Comparison of ENCODE assay signal across 29 mouse cellular contexts in the genomic region with DNA sequence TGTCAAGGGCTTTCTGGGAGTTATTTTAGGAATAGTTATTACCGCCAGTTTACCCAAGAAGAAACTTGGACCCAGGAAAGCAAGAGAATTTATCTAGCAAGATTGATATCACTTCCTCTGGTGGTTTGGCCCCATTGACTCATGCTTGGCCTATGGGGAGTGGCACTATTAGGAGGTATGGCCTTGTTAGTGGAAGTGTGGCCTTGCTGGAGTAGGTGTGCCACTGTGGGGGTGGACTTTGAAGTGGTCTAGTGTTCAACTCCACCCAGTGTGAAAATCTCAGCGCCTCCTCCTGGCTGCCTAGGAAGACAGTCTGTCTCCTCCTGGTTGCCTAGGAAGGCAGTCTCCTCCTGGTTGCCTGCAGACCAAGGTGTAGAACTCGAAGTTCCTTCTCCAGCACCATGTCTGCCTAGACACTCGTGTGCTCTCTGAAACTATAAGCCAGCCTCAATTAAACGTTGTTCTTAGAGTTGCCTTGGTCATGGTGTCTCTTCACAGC. TPM values are rescaled to one million over a fixed set of nuclear protein-coding genes. Genes with fewer than 3 reads are reported as not detected.
DNase-seq lines count a peak whose midpoint lies in the region; ATAC-seq and TF ChIP-seq lines count a peak whose summit lies in the region.
"Had no signal": no experiment of that assay in that cellular context is flagged by ENCODE, and none has a peak within 500 bp of the region (broad histone marks: within the 10 kb centered on the region; RNA-seq: fewer than 3 reads in every experiment).

No protein-coding gene starts in this region.

- TF ChIP-seq CTCF in MEL (IDR thresholded peaks at IDR 0.05 in 2 of 3, conservative IDR thresholded peaks at IDR 0.05 in 1 of 3; ENCODE audit: control insufficient read depth in 1 of 3, insufficient read depth in 1 of 3, low read depth in 2 of 3, low read length in 3 of 3, poor library complexity in 1 of 3, severe bottlenecking in 1 of 3) = no peak
- peak; percentile 51 for TF ChIP-seq CTCF in intestine, postnatal 0 days (IDR thresholded peaks at IDR 0.05; ENCODE audit: low read depth)
- TF ChIP-seq CTCF in stomach, postnatal 0 days (IDR thresholded peaks at IDR 0.05; ENCODE audit: low read depth) = peak; percentile 41

- peak; percentile 76 for ATAC-seq in intestine, postnatal 0 days
- peak; percentile 74 for ATAC-seq in stomach, postnatal 0 days (ENCODE audit: low FRiP score, low TSS enrichment)
- ATAC-seq in forebrain, embryonic 11.5 days (replicated peaks; ENCODE audit: low FRiP score) = no peak
- ATAC-seq in forebrain, embryonic 14.5 days = no peak
- ATAC-seq: midbrain, embryonic 16.5 days had no signal

- no peaks in the 10 kb centered on the region for H3K9me3 ChIP-seq in MEL (replicated peaks; ENCODE audit: insufficient read depth, low read length)
- no peaks in the 10 kb centered on the region for H3K9me3 ChIP-seq in intestine, postnatal 0 days (ENCODE audit: control insufficient read depth)
- no peaks in the 10 kb centered on the region for H3K9me3 ChIP-seq in stomach, postnatal 0 days (ENCODE audit: control insufficient read depth, low read length)
- no peaks in the 10 kb centered on the region for H3K9me3 ChIP-seq in forebrain, embryonic 11.5 days (ENCODE audit: control insufficient read depth, low read length)
- no peaks in the 10 kb centered on the region for H3K9me3 ChIP-seq in forebrain, embryonic 14.5 days (replicated peaks; ENCODE audit: control insufficient read depth, low read length)
- H3K9me3 ChIP-seq: forebrain, embryonic 12.5 days; heart, embryonic 12.5 days; midbrain, embryonic 10.5 days; neural tube, embryonic 12.5 days had no signal

- no peaks in the 10 kb centered on the region for H3K27me3 ChIP-seq in MEL (ENCODE audit: control insufficient read depth in 1 of 2, insufficient read depth in 2 of 2, low read length in 2 of 2)
- no peaks in the 10 kb centered on the region for H3K27me3 ChIP-seq in intestine, postnatal 0 days (replicated peaks; ENCODE audit: control insufficient read depth, insufficient read depth, low read length)
- no peaks in the 10 kb centered on the region for H3K27me3 ChIP-seq in stomach, postnatal 0 days (ENCODE audit: control insufficient read depth, insufficient read depth, low read length)
- no peaks in the 10 kb centered on the region for H3K27me3 ChIP-seq in forebrain, embryonic 11.5 days (ENCODE audit: control insufficient read depth, insufficient read depth, low read length)
- H3K27me3 ChIP-seq in forebrain, embryonic 14.5 days (replicated peaks; ENCODE audit: control insufficient read depth, insufficient read depth, low read length) = no peaks in the 10 kb centered on the region
- H3K27me3 ChIP-seq: forebrain, embryonic 12.5 days; heart, embryonic 12.5 days; neural tube, embryonic 12.5 days had no signal

- no peak overlapping the region for H3K9ac ChIP-seq in MEL (ENCODE audit: control insufficient read depth, low read depth, low read length, poor library complexity, severe bottlenecking)
- H3K9ac ChIP-seq in intestine, postnatal 0 days (ENCODE audit: low read depth, low read length) = no peak overlapping the region
- no peak overlapping the region for H3K9ac ChIP-seq in stomach, postnatal 0 days (ENCODE audit: low read length)
- no peak overlapping the region for H3K9ac ChIP-seq in forebrain, embryonic 11.5 days (ENCODE audit: low read length)
- no peak overlapping the region for H3K9ac ChIP-seq in forebrain, embryonic 14.5 days (ENCODE audit: low read length)
- H3K9ac ChIP-seq: forebrain, embryonic 12.5 days; heart, embryonic 12.5 days; hindbrain, embryonic 14.5 days; liver, embryonic 14.5 days; neural tube, embryonic 12.5 days had no signal

- no peak; a peak in 1 of 4 replicates for TF ChIP-seq EP300 in MEL (IDR thresholded peaks at IDR 0.05; ENCODE audit: low read depth in 1 of 2, low read length in 2 of 2)
- no peak for TF ChIP-seq EP300 in stomach, postnatal 0 days (optimal IDR thresholded peaks at IDR 0.05)

- no peak overlapping the region for H3K4me3 ChIP-seq in MEL (ENCODE audit: control insufficient read depth in 1 of 2, insufficient read depth in 1 of 2, low read depth in 2 of 2, low read length in 2 of 2)
- no peak overlapping the region for H3K4me3 ChIP-seq in intestine, postnatal 0 days (ENCODE audit: low read depth, low read length)
- no peak overlapping the region for H3K4me3 ChIP-seq in stomach, postnatal 0 days (ENCODE audit: low read depth, low read length)
- H3K4me3 ChIP-seq in forebrain, embryonic 11.5 days (ENCODE audit: low read depth, low read length) = no peak overlapping the region
- H3K4me3 ChIP-seq in forebrain, embryonic 14.5 days (ENCODE audit: low read depth, low read length) = no peak overlapping the region
- H3K4me3 ChIP-seq: erythroblast, embryonic 14.5 days; forebrain, embryonic 12.5 days; heart, embryonic 12.5 days; midbrain, embryonic 10.5 days; myocyte; neural tube, embryonic 12.5 days had no signal

- peak; percentile 65 for DNase-seq in heart, adult 11 months
- no peak for DNase-seq in heart, postnatal 4 days
- DNase-seq in MEL (ENCODE audit: low read depth, low spot score) (peak; percentile 19), liver (no peak)
- peak; percentile 22 for DNase-seq in stomach, postnatal 0 days (ENCODE audit: low spot score)
- no peak for DNase-seq in forebrain, embryonic 11.5 days (ENCODE audit: low spot score)
- DNase-seq in forebrain, embryonic 14.5 days (ENCODE audit: low spot score) = no peak
- DNase-seq: adrenal gland, postnatal 10 days; cerebellum, adult 9-10 months; cerebellum, postnatal 36 days; gastrocnemius, postnatal 25 days; heart, adult 18-20 months; kidney, adult 2 months; kidney, postnatal 36 days; left cerebral cortex, postnatal 4 days; lung, adult 2 months; lung, postnatal 10 days; right cerebral cortex, adult 18-20 months; thymus, postnatal 14 days had no signal

- H3K79me2 ChIP-seq in MEL (ENCODE audit: control insufficient read depth, insufficient read depth, low read length, poor library complexity) = no peaks in the 10 kb centered on the region

- H3K36me3 ChIP-seq in MEL (ENCODE audit: control insufficient read depth in 1 of 2, insufficient read depth in 2 of 2, low read length in 2 of 2) = peaks cover 0 to 5% of the 10 kb centered on the region in 2 experiments; a peak in 2 of 4 replicates
- H3K36me3 ChIP-seq in intestine, postnatal 0 days (ENCODE audit: control insufficient read depth, insufficient read depth) = no peaks in the 10 kb centered on the region
- H3K36me3 ChIP-seq in stomach, postnatal 0 days (ENCODE audit: control insufficient read depth, insufficient read depth, low read length) = no peaks in the 10 kb centered on the region
- no peaks in the 10 kb centered on the region for H3K36me3 ChIP-seq in forebrain, embryonic 11.5 days (ENCODE audit: control insufficient read depth, insufficient read depth, low read length)
- no peaks in the 10 kb centered on the region for H3K36me3 ChIP-seq in forebrain, embryonic 14.5 days (ENCODE audit: control insufficient read depth, insufficient read depth, low read length)
- H3K36me3 ChIP-seq: forebrain, embryonic 12.5 days; heart, embryonic 12.5 days; midbrain, embryonic 10.5 days; neural tube, embryonic 12.5 days had no signal

- H3K4me1 ChIP-seq in MEL (ENCODE audit: control insufficient read depth in 1 of 2, insufficient read depth in 2 of 2, low read length in 2 of 2) = peaks cover 0 to 7% of the 10 kb centered on the region in 2 experiments; a peak in 2 of 4 replicates
- H3K4me1 ChIP-seq in intestine, postnatal 0 days (replicated peaks; ENCODE audit: control insufficient read depth, insufficient read depth, low read length) = no peaks in the 10 kb centered on the region
- no peaks in the 10 kb centered on the region for H3K4me1 ChIP-seq in stomach, postnatal 0 days (replicated peaks; ENCODE audit: control insufficient read depth, insufficient read depth)
- no peaks in the 10 kb centered on the region for H3K4me1 ChIP-seq in forebrain, embryonic 11.5 days (replicated peaks; ENCODE audit: control insufficient read depth, insufficient read depth, low read length)
- H3K4me1 ChIP-seq in forebrain, embryonic 14.5 days (ENCODE audit: control insufficient read depth, insufficient read depth, low read length) = no peaks in the 10 kb centered on the region
- H3K4me1 ChIP-seq: forebrain, embryonic 12.5 days; heart, embryonic 12.5 days; midbrain, embryonic 10.5 days; neural tube, embryonic 12.5 days had no signal

- H3K4me2 ChIP-seq in intestine, postnatal 0 days (replicated peaks; ENCODE audit: low read depth) = no peak overlapping the region
- no peak overlapping the region for H3K4me2 ChIP-seq in stomach, postnatal 0 days (replicated peaks; ENCODE audit: low read depth)
- no peak overlapping the region for H3K4me2 ChIP-seq in forebrain, embryonic 11.5 days (ENCODE audit: low read depth, low read length, severe bottlenecking)
- no peak overlapping the region for H3K4me2 ChIP-seq in forebrain, embryonic 14.5 days (ENCODE audit: low read length)
- H3K4me2 ChIP-seq: forebrain, embryonic 12.5 days; heart, embryonic 12.5 days; hindbrain, embryonic 14.5 days; neural tube, embryonic 12.5 days had no signal

- 60% methylated on average over 5 of the region's 5 CpGs for WGBS in intestine, postnatal 0 days
- 76% methylated on average over 5 of the region's 5 CpGs for WGBS in stomach, postnatal 0 days
- WGBS in forebrain, embryonic 11.5 days = 82% methylated on average over 5 of the region's 5 CpGs
- WGBS in forebrain, embryonic 14.5 days = 83% methylated on average over 5 of the region's 5 CpGs

- TF ChIP-seq RAD21 in MEL (IDR thresholded peaks at IDR 0.05; ENCODE audit: low read depth, low read length) = no peak

- H3K27ac ChIP-seq in MEL (ENCODE audit: control insufficient read depth, low read depth, low read length) = no peak overlapping the region
- H3K27ac ChIP-seq in intestine, postnatal 0 days (ENCODE audit: low read depth, low read length) = no peak overlapping the region
- 0 out of 2 replicates have a peak overlapping the region, but pooled peaks have one; percentile 35 for H3K27ac ChIP-seq in stomach, postnatal 0 days (replicated peaks)
- H3K27ac ChIP-seq in forebrain, embryonic 11.5 days (ENCODE audit: low read depth, low read length) = no peak overlapping the region
- H3K27ac ChIP-seq in forebrain, embryonic 14.5 days (ENCODE audit: low read depth, low read length) = no peak overlapping the region
- H3K27ac ChIP-seq: forebrain, embryonic 12.5 days; hindbrain, embryonic 14.5 days; liver, embryonic 14.5 days; midbrain, embryonic 10.5 days; neural tube, embryonic 12.5 days had no signal

- TF ChIP-seq POLR2A in MEL (IDR thresholded peaks at IDR 0.05; ENCODE audit: control insufficient read depth in 1 of 2, insufficient read depth in 1 of 2, low read depth in 1 of 2, low read length in 2 of 2, poor library complexity in 1 of 2) = no peak

RNA-seq across cellular contexts. Expression of a gene that starts 33.3 kb away (rescaled TPM):
- total RNA-seq in heart, postnatal 4 days (2021) = 10 to 100 TPM; 12.6 to 15.2 TPM
- 2.9 and 3.7 TPM in 2 replicates for total RNA-seq in MEL (2012; rRNA removed)
- polyA plus RNA-seq in MEL (2012; ENCODE audit: insufficient read depth in 1 of 2, insufficient read length in 2 of 2, low read depth in 1 of 2, low replicate concordance in 2 of 2, missing spikeins in 1 of 2) = 1 to 10 TPM in 1 of 2 experiments, not detected in 1; 4.4 TPM
- 11.3 and 14.0 TPM in 2 replicates for polyA plus RNA-seq in intestine, postnatal 0 days (2015; fragmentation: Nextera tagmentation; extraction: Ambion mirVana)
- polyA plus RNA-seq in stomach, postnatal 0 days (2015; fragmentation: Nextera tagmentation; extraction: Ambion mirVana) = 6.7 and 8.4 TPM in 2 replicates
- 2.1 and 2.2 TPM in 2 replicates for polyA plus RNA-seq in forebrain, embryonic 11.5 days (2014; fragmentation: Nextera tagmentation; extraction: Ambion mirVana)
- polyA plus RNA-seq in forebrain, embryonic 14.5 days (2014; fragmentation: Nextera tagmentation; extraction: Ambion mirVana) = 3.8 and 4.1 TPM in 2 replicates

Comparison
In these comparisons a context has a peak if more than half of its experiments do, and no peak if none do; other contexts are left out.
1. DNase-seq: peak in heart, adult 11 months (single experiment), MEL (single experiment) and stomach, postnatal 0 days (single experiment); none in heart, postnatal 4 days (single experiment), forebrain, embryonic 11.5 days (single experiment), forebrain, embryonic 14.5 days (single experiment) and liver (single experiment).
2. CTCF ChIP-seq: peak in intestine, postnatal 0 days (single experiment) and stomach, postnatal 0 days (single experiment); none in MEL (0 of 3).
3. ATAC-seq: peak in intestine, postnatal 0 days (single experiment) and stomach, postnatal 0 days (single experiment); none in forebrain, embryonic 11.5 days (single experiment) and forebrain, embryonic 14.5 days (single experiment).